Mouse (Mus musculus): ENCODE results near the gene Cux1.
"Not testable (repeated sequence)": the region's sequence is repeated elsewhere in the genome, so short reads cannot be mapped to it uniquely, and the experiment has no call there.

Cux1 gene

DNA sequence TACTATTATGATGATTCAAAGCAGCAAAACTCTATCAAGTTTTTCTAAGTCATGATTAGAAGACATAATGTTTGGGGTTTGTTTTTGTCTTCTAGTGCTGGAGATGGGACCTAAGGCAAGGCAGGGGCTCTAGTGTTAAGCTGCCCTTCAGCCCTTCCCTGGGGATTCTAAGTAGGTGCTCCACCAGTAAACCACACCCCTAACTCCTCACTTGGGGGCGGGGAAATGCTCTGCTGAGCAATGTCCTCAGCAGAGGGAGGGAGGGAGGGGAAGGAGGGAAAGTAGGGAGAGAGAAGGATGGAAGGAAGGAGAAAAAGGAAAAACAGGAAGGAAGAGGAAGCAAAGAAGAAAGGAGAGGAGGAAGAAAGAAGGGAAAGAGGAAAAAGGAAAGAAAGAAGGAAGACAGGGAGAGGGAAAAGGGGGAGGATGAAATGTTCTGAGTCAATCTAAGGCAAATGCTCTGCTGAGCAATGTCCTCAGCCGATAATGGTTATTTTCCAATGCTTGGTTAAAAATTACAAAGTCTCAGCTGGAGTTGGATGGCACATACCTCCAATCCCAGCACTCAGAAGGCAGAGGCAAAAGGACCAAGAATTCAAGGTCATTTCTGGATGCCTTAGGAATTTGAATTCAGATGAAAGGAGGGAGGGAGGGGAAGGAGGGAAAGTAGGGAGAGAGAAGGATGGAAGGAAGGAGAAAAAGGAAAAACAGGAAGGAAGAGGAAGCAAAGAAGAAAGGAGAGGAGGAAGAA is 96.1 kb downstream of the Cux1 start:
- not testable (repeated sequence) for DNase-seq

DNA sequence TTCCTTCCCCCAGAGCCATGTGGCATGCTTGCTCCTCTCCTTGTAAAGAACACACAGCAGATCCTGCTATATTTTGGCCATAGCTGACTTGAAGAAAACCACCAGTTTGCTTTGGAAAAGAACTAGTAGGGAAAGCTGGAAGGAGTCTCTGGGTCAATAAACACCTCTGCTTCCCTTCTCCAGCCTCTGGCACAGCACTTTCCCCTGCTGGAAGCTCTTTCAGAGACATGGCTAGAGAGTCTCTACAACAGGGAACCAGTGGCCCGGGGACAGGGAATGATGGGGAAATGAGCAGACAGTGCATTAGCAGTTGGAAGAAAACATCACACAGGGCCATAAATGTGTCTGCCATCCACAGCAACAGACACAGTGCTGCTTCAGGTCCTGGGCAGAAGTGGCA is 98.0 kb downstream of the Cux1 start:
- no peak for DNase-seq

DNA sequence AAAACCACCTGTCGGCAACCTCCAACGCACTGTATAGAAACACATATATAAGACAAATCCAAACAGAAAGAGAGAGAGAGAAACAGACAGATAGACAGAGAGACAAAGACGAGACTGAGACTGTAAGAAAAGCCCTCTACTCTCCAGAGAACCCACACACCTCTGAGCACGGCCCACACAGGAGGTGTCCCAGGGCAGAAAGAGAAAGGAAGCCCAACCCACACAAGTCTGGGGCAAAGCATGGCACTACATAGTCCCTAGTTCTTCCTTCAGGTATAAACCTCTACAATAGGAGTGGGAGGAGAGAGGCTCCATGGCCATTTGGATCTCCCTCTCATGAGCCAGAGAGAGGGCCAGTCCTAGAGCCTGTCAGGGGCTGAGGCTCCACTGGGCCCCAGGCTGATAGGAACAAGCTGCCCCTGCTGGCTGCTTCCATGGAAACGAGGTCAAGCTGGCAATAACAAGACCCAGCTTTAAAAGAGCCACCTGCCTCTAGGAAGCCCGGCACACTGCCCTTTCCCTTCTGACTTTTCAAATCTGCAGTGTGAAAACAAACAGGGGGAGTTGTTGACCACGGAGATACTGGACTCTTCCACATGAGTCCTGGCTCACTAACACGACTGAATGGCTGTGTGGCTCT is 99.8 kb downstream of the Cux1 start:
- DNase-seq: no peak

DNA sequence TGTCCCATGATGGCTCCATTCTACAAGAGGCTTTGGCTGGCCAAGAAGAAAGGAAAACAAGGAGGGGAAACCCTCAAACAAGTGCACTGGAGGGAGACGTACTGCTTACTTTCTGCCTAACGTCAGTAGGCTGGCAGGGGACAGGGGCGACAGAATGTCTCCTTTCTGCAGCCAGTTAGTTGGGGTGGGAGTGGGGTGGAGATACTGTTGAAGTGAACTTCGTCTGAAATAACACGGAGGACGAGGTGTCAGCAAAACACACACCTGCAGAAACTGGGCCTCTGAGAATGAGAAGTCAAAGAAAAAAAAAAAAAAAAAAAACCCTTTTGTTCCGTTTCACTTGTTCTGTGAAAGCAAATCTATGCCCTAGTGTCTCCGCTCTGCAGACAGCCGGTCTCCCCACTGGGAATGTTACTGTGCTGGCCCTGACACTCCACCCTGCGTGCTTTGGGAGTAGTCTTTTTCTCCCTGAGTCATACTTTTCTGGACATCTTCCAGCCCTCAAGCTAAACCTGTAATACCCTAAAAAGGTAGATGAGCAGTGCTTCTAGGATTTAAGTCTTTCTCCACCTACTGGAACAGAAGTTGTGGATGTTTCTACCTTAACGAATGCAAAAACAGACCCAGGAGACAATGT is 101.4 kb downstream of the Cux1 start:
- DNase-seq: no peak

DNA sequence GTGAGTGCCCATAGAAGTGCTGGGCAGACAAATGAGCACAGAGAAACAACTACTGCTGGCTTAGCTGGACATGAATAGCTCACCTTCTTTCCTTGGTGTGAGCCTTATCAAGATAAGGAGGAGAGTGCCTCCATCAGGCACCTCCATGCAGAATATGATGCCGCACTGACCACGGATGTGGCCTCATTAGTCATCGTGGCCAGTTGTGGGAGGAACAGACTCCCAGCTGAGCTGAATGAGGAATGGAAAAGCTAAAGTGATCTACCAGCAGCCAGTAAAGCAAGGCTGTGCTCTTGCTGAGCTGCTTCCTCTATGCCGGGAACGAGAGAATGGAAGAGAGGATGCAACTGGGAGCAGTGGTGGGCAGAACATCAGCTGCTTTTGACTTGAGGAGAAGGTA is 101.9 kb downstream of the Cux1 start:
- no peak for DNase-seq

DNA sequence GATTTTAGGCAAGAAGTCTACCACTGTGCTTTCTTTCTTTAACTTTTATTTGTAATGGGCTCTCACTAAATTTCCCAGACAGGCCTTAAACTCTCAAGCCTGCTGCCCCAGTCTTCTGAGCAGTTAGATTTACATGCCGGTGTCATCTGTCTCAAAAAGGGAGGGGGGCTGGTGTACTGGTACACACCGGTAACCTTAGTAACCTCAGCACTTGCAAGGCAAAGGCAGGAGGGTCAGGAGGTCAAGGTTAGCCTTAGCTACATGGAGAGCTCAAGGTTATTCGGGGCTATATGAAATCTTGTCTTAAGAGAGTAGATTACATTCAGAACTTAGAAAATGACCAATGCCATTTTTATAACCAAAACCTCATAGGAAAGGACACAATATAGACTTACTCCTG is 102.4 kb downstream of the Cux1 start:
- DNase-seq: no peak

DNA sequence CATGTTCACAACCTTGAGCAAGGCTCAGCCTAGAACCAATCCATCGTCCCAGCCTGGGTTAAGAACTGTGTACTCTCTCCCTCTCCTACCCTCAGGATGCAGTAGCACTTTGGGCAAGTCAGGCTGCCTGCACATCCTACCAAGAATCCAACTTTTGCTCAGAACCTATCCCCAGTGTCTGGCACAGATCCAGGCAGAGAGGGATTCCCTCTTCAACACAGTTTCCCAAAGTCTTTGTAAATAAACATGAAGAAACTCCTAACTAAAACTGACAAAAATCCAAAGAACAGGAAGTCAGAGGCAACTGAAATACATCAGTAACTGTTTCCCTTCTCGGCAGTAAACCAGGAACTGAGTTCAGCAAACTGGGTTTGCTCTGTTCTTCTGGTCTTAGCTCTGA is 103.2 kb downstream of the Cux1 start:
- no peak for DNase-seq

DNA sequence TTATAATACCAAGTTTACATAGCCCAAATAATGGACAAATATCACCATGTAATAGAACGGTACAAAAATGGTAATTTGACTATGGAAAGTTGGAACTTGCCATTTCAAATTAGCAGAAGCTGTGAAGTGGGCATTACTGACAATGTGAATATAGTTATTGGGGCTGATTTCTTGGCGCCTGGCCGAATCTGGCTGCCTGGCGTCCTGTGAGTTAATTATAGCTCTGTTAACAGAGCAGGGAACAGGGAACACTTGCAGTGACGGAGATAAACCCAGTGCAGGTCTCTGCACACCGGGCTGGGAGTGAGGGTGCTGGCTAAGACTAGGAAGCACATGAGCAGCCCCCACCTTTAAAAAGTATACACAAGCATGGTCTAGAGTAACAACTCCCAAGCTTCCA is 104.7 kb downstream of the Cux1 start:
- no peak for DNase-seq

DNA sequence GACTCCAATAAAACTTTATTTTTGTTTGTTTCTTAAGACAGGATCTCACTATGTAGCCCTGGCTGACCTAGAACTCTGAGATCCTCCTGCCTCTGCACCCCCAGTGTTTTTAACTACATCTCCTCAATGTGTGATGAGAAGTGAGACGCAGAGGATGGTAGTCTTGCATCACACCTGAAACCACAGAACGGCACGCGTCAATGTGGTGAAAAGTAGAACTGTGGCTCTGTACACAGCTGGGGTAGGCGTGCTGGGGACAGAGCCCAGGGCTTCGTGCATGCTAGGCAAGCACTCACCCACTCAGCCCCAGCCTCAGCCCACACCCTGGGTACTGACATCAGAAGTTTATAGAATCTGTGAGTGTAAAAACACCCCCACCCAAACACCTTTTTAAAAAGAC is 107.4 kb downstream of the Cux1 start:
- no peak for DNase-seq

DNA sequence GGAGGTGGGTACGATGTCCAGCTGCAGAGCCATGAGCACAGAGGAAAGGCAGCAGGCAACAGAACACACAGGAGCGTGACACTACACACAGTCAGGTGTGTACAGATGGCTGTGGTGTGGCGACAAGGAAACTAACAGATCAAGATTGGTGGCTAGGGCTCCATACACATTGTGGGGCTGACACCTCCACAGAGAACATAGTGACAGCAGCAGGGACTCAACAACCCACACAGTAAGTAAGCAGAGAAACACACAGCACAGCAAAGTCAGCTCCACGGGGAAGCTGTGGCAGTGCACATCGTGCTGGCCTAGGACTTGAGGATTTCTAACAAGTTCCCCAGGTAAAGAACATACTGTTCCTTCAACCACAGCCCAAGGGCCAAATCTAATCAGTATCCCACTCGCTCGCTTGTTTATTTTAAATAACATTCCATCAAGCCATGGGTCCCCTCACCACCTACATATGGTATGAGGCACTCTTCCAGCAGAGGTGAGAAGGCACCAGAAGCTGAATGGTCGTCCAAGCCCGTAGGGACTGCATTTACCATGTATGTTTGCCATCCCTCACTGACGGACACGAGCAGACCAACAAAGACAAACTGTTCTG is 108.3 kb downstream of the Cux1 start:
- peak; percentile 34 for DNase-seq

DNA sequence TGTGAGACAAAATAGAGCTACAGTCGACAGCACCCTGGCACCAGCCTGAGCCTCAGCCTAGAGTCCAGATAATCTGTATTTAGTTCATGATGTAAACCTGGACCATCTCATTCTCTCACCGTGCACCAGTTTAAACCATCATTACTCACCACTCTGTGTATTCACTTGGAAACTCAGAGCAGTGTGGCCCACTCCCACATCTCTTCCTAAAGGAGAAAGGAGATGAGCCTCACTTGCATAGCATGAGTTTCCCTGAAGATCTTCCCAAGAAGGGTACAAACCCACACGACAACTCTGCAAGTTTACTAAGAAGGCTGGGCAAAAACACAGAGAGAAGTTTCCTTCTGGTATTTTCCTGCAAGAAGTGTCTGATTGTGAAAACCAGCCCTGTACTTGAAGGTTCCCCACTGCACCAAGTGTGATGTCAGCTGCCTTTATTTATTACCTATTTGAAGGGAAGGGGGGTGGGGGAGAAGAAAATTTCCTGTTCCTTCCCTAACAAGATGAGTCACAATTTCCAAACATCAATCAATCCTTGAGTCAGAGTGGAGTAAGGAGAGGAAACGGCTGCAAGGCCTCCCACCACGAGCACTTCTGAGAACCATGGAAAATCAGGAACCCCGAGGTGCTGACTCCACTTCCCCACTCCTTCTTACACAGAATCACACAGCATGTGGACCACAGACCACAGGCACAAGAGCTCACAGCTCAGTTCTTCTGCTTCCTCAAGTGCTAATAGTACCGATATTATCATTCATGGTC is 109.0 kb downstream of the Cux1 start:
- no peak for DNase-seq

DNA sequence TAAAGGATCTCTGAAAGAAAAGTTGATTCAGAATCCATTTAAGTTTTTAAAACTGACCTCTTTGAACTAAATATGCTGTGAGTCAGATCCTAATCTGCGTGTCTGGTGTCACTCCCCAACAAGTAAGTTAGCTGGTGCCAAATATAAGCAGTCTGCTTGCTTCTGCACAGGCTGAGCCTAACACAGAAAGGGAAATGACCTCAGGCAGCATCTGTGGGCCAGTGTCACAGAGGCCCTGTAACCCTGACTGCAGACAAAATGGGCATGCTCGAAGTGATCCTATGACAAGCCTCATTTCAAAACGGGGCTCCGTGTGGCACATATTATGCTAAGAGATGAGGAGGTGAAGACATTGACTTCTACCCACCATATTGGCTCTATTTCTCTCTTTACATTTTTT is 110.9 kb downstream of the Cux1 start:
- DNase-seq: no peak

DNA sequence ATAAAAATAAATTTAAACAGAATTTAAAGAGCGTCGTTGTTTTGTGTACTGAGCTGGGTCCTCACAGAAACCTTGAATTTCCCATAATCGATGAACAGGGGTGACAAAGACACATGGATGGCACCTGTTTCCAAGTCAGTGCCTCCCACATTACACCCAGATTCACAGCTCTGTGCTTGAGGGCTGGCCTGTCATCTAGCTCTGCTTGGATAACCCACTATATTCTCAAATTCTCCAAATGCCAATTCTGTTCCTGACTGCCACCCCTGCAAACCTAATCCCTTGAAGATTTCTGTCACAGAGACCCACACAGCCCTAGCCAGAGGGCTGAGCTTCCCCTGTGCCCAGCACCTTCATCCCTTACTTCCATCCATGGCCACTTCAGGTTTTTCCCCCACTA is 114.6 kb downstream of the Cux1 start:
- no peak for DNase-seq

DNA sequence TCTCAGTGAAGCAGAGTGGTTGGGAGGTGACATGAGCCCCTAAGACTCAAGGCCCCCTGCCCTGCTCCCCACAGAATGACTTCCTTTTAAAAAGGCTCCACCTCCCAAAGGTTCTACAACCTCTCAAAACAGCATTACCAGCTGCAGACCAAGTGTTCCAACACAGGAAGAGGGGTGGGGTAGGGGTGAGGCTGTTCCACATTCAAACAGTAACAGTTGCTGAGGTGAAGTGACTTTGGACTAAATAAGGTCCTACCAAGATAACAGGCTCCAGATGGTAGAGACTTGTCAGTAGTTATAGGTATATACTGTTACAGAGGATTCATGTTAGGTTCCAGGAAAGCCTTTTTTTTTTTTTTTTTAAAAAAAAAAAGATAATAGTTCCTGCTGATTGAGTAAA is 117.5 kb downstream of the Cux1 start:
- no peak for DNase-seq

DNA sequence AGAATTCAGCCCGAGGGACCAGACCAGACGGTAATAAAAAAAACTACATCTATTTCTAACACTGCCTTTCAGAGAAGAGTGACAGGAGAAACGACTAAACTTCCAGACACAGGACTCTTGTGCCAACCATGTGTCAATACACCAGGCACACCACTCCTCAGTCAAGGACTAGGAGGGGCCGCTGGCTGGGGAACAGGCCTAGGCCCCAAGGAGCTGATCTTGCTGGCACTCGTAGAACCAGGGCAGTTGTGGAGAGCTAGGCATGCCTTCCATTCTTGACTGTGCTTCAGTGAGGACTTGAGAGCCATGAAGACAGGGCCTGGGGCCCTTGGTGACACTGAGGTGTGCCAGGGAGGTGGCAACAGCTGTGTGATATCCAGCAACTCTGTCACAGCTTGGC is 121.3 kb downstream of the Cux1 start:
- no peak for DNase-seq

DNA sequence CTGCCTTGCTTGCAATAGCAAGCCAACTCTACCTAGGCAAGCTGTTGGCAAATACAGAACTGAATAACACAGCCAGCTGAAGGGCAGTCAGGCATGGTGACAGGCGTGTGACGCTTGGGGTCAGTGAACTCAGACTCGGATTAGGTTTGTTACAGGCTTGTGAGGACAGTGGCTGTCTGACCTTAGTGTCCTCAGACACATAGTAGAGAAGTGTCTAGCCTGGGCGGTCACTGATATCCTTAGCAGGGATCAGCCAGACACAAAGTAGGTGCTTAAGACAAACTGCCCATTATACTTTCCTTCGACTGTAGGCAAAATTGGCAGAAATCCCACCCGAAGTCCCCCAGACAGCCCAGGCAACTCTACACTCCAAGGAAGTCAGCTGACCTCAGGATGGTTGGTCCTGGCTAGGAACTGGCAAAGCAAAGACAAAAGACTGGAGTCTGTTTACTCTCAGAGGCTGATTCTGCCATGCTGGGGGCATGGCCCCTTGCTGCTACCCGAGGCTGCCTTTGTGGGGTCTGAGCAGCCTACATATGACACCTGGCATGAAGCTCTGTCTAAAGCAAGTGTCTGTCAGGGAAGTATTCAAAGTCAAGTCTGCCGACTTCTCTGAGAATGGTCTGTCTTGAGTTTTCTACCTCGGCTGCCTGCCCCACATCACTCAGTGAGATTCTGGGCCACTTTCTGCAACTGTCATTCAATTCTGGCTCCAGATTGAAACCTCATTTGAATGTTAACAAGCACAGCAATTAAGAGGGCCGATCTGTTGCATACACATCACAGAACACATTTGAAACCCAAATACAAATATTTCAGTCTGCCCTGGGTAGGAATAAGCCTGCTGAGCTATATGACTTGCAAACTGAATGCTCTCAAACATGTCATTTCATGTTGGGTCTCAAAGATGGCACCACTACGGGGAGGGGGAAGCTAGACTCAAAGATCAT is 124.8 kb downstream of the Cux1 start:
- DNase-seq: no peak

DNA sequence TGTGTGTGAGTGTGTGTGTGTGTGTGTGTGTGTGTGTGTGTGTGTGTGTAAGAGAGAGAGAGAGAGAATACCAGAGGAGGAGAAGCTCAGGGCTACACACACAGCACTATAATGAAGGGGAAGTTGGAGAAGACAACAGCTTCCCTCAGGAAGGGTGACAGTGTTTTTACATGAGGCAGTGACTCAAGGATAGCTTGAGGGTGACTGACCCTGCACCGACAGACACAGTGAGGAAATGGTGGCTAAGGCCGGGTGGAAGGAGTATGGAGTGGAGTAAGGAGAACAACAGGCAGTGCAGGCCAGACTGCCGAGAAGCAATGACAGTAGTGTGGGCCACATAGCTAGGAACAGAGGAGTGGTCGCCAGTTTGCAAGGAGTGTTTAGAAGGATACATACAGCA is 137.6 kb downstream of the Cux1 start:
- no peak for DNase-seq

DNA sequence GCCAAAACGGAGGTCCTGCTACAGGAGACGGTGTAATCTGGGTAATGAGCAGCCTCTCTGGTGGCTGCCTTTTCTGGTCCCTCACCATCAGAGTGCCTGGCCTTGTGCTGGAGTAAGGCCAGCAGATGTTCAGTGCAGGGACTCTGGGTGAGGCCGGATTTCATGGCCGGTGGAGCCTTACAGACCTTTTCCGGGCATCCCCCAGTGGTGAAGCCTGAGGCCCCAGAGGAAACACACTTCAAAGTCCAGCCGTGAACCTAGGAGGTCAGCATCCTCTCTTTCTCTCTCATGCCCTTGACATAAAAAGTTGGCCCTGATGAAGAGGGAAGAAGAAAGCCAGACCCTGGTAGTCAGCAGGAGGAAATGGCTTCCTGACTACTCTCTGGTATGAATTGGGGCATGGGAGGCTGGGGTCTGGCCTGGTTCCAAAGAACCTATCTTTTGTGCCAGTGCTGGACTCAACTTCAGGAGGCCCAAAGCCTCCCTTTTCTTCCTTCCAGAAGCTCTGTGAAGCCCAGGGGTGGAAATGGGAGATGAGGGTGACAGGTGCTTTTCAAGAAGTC is 138.7 kb downstream of the Cux1 start:
- no peak for DNase-seq

DNA sequence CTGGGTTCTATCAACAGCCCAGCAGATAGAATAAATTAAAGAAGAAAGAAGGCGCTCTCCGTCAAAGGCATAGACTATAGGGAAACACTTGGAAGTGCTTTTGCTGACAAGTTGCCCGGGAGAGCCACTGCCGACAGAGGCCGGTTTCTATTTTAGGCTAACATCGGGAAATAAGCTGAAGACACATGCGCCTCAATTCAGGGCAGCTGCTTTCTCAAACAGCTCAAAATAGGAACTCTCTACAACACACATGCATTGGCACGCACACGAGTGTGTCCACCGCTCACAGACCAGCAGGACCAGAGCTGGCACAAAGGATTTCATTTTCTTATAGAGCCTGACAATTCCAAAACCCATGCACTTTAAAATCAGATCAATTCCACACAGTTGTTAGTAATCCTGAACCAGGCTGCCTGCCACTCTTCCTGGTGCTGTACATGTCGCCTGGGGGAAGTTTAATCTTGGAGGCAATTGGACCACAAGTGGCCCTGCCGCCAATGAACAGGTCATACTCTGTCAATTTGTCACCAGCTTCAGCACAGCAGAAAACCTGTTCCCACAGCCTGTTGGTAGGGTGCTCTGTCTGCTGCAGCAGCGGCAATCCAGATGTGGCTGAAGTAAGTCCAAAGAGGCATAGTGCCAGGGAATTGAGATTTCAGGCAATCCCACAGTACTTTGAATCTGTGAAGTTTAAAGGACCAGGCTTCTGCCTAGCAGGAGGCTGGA is 139.4 kb downstream of the Cux1 start:
- peak; percentile 66 for DNase-seq

DNA sequence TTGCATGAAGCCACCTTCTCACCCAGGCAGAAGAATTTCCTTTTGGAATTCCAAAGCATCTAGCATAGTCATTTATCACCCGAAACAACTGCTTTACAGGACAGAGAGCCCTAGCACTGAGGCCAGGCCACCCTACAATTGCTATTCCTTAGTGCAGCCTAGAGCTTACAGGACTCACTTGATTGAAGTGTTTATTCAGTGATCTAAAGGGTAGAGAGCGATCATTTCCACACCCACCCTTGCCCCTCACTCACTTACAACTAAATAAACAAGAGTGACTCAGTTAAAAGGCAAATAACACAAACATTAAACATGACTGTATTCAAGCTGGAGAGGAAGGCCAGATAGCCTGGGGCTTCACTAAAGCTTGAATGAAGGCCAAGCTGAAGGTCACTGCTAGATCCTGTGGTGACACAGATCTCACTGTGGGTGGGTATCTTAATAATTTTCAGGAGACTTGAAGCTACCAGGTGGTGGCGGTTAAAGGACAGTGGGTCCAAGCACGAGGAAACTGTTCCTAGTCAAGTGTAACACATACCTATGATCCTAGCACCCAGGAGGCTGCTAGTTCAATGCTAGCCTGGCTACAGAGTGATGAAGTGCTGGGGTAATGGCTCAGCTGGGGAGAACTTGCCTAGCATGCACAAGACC is 140.0 kb downstream of the Cux1 start:
- no peak for DNase-seq
